Comparison of ENCODE assay signal across 9 mouse cellular contexts in the genomic region with DNA sequence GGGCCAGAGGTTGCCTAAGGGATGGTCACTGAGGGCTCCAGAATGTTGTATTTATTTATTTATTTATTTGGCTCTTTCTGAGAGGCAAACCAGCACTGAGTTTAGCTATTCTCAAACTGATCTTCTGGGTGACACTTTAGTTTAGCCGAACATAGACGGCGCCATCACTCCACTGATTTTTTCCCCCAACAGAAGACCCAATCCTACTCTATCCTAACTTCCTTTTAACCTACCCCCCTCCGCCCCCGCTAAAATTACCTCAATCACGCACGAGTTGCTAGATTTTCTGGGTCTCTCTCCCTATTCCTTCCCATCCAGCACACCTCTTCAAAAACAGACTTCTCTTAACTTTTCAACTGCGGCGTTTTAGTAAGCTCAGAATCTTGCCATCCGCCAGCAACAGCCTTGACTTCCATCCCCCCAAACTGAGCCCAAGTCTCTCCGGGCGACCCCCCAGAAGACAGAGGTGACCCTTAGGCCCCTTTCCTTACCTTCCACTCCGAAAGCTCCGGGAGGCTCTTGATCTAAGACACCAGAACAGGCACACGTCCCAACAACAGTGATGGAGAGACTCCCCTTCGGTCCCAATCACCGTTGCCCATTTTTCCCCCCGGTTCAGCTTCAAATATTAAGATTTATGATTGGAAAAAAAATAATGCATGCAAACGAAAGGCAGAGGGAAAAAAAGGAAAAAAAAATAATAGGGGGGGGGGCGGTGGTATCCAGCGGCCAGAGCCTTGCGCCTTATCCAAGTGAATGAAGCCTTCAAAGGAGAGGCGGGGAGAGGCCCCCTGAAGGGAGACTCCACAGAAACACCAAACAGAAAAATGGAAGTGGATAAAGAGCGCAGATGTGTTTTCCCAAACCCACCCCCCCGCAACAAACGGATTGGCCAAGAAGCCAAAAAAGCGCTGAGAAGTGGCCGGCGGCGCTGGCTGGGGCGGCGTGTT. TPM values are rescaled to one million over a fixed set of nuclear protein-coding genes. Genes with fewer than 3 reads are reported as not detected.
DNase-seq lines count a peak whose midpoint lies in the region; ATAC-seq lines count a peak whose summit lies in the region.
"Had no signal": no experiment of that assay in that cellular context is flagged by ENCODE, and none has a peak within 500 bp of the region (broad histone marks: within the 10 kb centered on the region; RNA-seq: fewer than 3 reads in every experiment).

Gene Adgrb3 (minus strand): TSS at position 737 of the 950 bp plus-strand sequence.

- ATAC-seq in heart, embryonic 11.5 days (replicated peaks; ENCODE audit: insufficient number of reproducible peaks, low FRiP score, low TSS enrichment), result 0 out of 2 replicates have a peak, but pooled peaks have one; percentile 29
- peak; percentile 59 for ATAC-seq in hindbrain, embryonic 13.5 days (ENCODE audit: low FRiP score)
- ATAC-seq in limb, embryonic 13.5 days (ENCODE audit: low FRiP score, low read depth), result peak; percentile 46; the same call in 1 of the 2 replicates
- no peak for ATAC-seq in monocyte, adult 5-6 weeks (replicated peaks; ENCODE audit: insufficient number of reproducible peaks, low FRiP score, low TSS enrichment, poor library complexity, severe bottlenecking)

- WGBS in heart, embryonic 11.5 days (ENCODE audit: insufficient replicate concordance), result 2% methylated on average over 31 of the region's 32 CpGs
- 1% methylated on average over 31 of the region's 32 CpGs for WGBS in hindbrain, embryonic 13.5 days
- 3% methylated on average over 31 of the region's 32 CpGs for WGBS in limb, embryonic 13.5 days

- no peak within 1 kb of the TSS for H3K27ac ChIP-seq in heart, embryonic 11.5 days (ENCODE audit: low read depth, low read length)
- H3K27ac ChIP-seq in hindbrain, embryonic 13.5 days, result peak within 1 kb of the TSS; percentile 93
- H3K27ac ChIP-seq in limb, embryonic 13.5 days, result no peak within 1 kb of the TSS

- peak within 1 kb of the TSS; percentile 90 for H3K4me2 ChIP-seq in heart, embryonic 11.5 days
- H3K4me2 ChIP-seq in hindbrain, embryonic 13.5 days, result peak within 1 kb of the TSS; percentile 67
- peak within 1 kb of the TSS; percentile 82 for H3K4me2 ChIP-seq in limb, embryonic 13.5 days (replicated peaks)

- H3K36me3 ChIP-seq in heart, embryonic 11.5 days (ENCODE audit: control insufficient read depth, insufficient read depth, low read length), result no peaks in the 10 kb centered on the region
- H3K36me3 ChIP-seq in hindbrain, embryonic 13.5 days, result no peaks in the 10 kb centered on the region
- H3K36me3 ChIP-seq in limb, embryonic 13.5 days, result no peaks in the 10 kb centered on the region

- peaks cover 32% of the 10 kb centered on the region for H3K27me3 ChIP-seq in heart, embryonic 11.5 days (ENCODE audit: control insufficient read depth, insufficient read depth, low read length)
- no peaks in the 10 kb centered on the region for H3K27me3 ChIP-seq in hindbrain, embryonic 13.5 days
- H3K27me3 ChIP-seq in limb, embryonic 13.5 days, result peaks cover 55% of the 10 kb centered on the region

- H3K4me3 ChIP-seq in heart, embryonic 11.5 days (ENCODE audit: low read depth, low read length), result peak within 1 kb of the TSS; percentile 60
- H3K4me3 ChIP-seq in hindbrain, embryonic 13.5 days, result peak within 1 kb of the TSS; percentile 72
- H3K4me3 ChIP-seq in limb, embryonic 13.5 days, result peak within 1 kb of the TSS; percentile 60

- no peak for DNase-seq in heart, adult 18-20 months
- peak; percentile 67 for DNase-seq in cerebellum, postnatal 10 days
- peak; percentile 23 for DNase-seq in right cerebral cortex, postnatal 14 days
- no peak for DNase-seq in urinary bladder, postnatal 14 days (ENCODE audit: low spot score)

- no peaks in the 10 kb centered on the region for H3K4me1 ChIP-seq in heart, embryonic 11.5 days (ENCODE audit: control insufficient read depth, insufficient read depth, low read length)
- H3K4me1 ChIP-seq in hindbrain, embryonic 13.5 days (replicated peaks), result peaks cover 46% of the 10 kb centered on the region
- peaks cover 6% of the 10 kb centered on the region for H3K4me1 ChIP-seq in limb, embryonic 13.5 days

- no peaks in the 10 kb centered on the region for H3K9me3 ChIP-seq in heart, embryonic 11.5 days (replicated peaks; ENCODE audit: control insufficient read depth, low read length)
- no peaks in the 10 kb centered on the region for H3K9me3 ChIP-seq in hindbrain, embryonic 13.5 days
- H3K9me3 ChIP-seq in limb, embryonic 13.5 days, result no peaks in the 10 kb centered on the region

- no peak within 1 kb of the TSS for H3K9ac ChIP-seq in heart, embryonic 11.5 days (ENCODE audit: low read depth, low read length)
- H3K9ac ChIP-seq in hindbrain, embryonic 13.5 days, result peak within 1 kb of the TSS; percentile 85
- H3K9ac ChIP-seq in limb, embryonic 13.5 days, result peak within 1 kb of the TSS; percentile 67

RNA-seq across cellular contexts. Expression of gene Adgrb3, which starts in this region (rescaled TPM):
- polyA plus RNA-seq in heart, embryonic 11.5 days (2014; fragmentation: Nextera tagmentation; extraction: Ambion mirVana), result 0.49 and 0.89 TPM in 2 replicates
- total RNA-seq in heart, adult 18-20 months (2021), result not detected
- polyA plus RNA-seq in hindbrain, embryonic 13.5 days (2015; fragmentation: Nextera tagmentation; extraction: Ambion mirVana), result 41.2 and 42.0 TPM in 2 replicates
- polyA plus RNA-seq in limb, embryonic 13.5 days (2015; fragmentation: Nextera tagmentation; extraction: Ambion mirVana), result 1.2 and 1.5 TPM in 2 replicates
- not detected in 3 replicates for total RNA-seq in monocyte, adult 5-6 weeks (2017)
- polyA plus RNA-seq: C2C12 had no signal

Comparison
In these comparisons a context has a peak if more than half of its experiments do, and no peak if none do; other contexts are left out.
1. RNA of gene Adgrb3 (polyA plus RNA-seq): 41.2 to 42.0 TPM in hindbrain, embryonic 13.5 days; 1.2 to 1.5 TPM in limb, embryonic 13.5 days and 0.49 to 0.89 TPM in heart, embryonic 11.5 days; every median in the first group is over 10 times any median in the second.
2. Peak in ATAC-seq, H3K4me3 ChIP-seq and H3K4me2 ChIP-seq in heart, embryonic 11.5 days; RNA of the gene not detected or under 1 TPM.
3. DNase-seq: peak in cerebellum, postnatal 10 days (2 of 2) and right cerebral cortex, postnatal 14 days (single experiment); none in heart, adult 18-20 months (0 of 2) and urinary bladder, postnatal 14 days (single experiment).
4. Peak in every context shown above with its lines, with median percentiles within 50 percentile points of each other: H3K4me2 ChIP-seq and H3K4me3 ChIP-seq.